Mouse (Mus musculus) lung, postnatal 25 days (tissue): ENCODE measurements around the gene Akap14.

Experiments
- DNase-seq: peaks from one replicate; pipeline ENCODE4 v3.0.0; 2022; ENCODE audit warnings: low spot score

Akap14 gene

GRCm38 (mm10) chrX:37103826-37104225 is 64.8 kb downstream of the Akap14 start:
- DNase-seq: no peak
